Mouse (Mus musculus) bone marrow, adult 2 months (tissue): ENCODE measurements around the gene Alox12e.

Experiments used
- CTCF ChIP-seq: fragments of 200-500 bp; IDR thresholded peaks from 2 replicates; pipeline ENCODE4 v1.5.1; 2011; ENCODE audit warnings: low read length, control low read depth; ENCODE audit not compliant: control insufficient read depth, insufficient read depth
- POLR2A ChIP-seq: fragments of 200-500 bp; IDR thresholded peaks from 2 replicates; pipeline ENCODE4 v1.6.1; 2011; ENCODE audit warnings: low read depth, mild to moderate bottlenecking, control low read depth, low read length, borderline replicate concordance; ENCODE audit not compliant: control insufficient read depth

- TF ChIP-seq CTCF (no peak), POLR2A (no peak)
Measured at GRCm38 (mm10) chr11:70285686-70286085, 36.7 kb downstream of the Alox12e start.
